8 mouse cellular contexts compared by ENCODE assay signal in the genomic region with DNA sequence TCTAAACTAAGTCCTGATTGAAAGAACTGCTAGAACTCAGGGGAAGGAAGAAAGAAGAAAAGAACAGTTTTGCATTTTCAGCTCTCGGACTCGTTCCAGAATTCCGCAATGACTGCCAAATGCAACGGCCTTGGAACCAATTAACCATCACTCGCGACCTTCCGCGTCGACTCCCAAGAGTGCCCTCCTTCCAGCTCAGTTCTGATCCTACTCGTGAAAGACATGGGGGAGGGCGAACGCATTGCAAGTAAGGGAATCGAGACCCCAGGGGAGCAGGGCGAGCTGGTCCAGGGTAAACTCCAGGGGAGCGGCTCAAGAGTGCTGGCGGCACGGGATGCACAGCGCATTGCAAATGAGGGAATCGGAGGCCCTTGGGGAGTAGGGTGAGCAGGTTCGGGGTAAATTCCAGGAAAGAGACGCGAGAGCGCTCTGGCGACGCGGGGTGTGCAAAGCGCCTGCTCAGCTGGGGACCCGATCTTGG. TPM values are rescaled to one million over a fixed set of nuclear protein-coding genes. Genes with fewer than 3 reads are reported as not detected.
DNase-seq lines count a peak whose midpoint lies in the region; ATAC-seq and TF ChIP-seq lines count a peak whose summit lies in the region.
"Had no signal": no experiment of that assay in that cellular context is flagged by ENCODE, and none has a peak within 500 bp of the region (broad histone marks: within the 10 kb centered on the region; RNA-seq: fewer than 3 reads in every experiment).

No protein-coding gene starts in this region.

- H3K4me3 ChIP-seq in MEL (ENCODE audit: control insufficient read depth in 1 of 2, insufficient read depth in 1 of 2, low read depth in 2 of 2, low read length in 2 of 2) = peak overlapping the region; percentile 68 to 88
- peak overlapping the region; percentile 87 for H3K4me3 ChIP-seq in forebrain, embryonic 10.5 days
- H3K4me3 ChIP-seq in heart, embryonic 16.5 days (ENCODE audit: low read length) = peak overlapping the region; percentile 87
- H3K4me3 ChIP-seq in lung, embryonic 15.5 days = peak overlapping the region; percentile 85

- no peaks in the 10 kb centered on the region for H3K27me3 ChIP-seq in MEL (ENCODE audit: control insufficient read depth in 1 of 2, insufficient read depth in 2 of 2, low read length in 2 of 2)
- no peaks in the 10 kb centered on the region for H3K27me3 ChIP-seq in forebrain, embryonic 10.5 days (ENCODE audit: poor library complexity, severe bottlenecking)
- H3K27me3 ChIP-seq in heart, embryonic 16.5 days (ENCODE audit: control insufficient read depth, insufficient read depth, low read length) = no peaks in the 10 kb centered on the region
- H3K27me3 ChIP-seq in lung, embryonic 15.5 days = no peaks in the 10 kb centered on the region

- H3K9ac ChIP-seq in MEL (ENCODE audit: control insufficient read depth, low read depth, low read length, poor library complexity, severe bottlenecking) = peak overlapping the region; percentile 79
- peak overlapping the region; percentile 84 for H3K9ac ChIP-seq in heart, embryonic 16.5 days (ENCODE audit: low read length)
- H3K9ac ChIP-seq in lung, embryonic 15.5 days = peak overlapping the region; percentile 77

- peaks cover 0 to 8% of the 10 kb centered on the region in 2 experiments; a peak in 3 of 4 replicates for H3K36me3 ChIP-seq in MEL (ENCODE audit: control insufficient read depth in 1 of 2, insufficient read depth in 2 of 2, low read length in 2 of 2)
- H3K36me3 ChIP-seq in forebrain, embryonic 10.5 days (replicated peaks) = peaks cover 51% of the 10 kb centered on the region
- H3K36me3 ChIP-seq in heart, embryonic 16.5 days (ENCODE audit: control insufficient read depth, insufficient read depth) = peaks cover 16% of the 10 kb centered on the region; the same call in 1 of the 2 replicates
- peaks cover 31% of the 10 kb centered on the region for H3K36me3 ChIP-seq in lung, embryonic 15.5 days

- peaks cover 0 to 5% of the 10 kb centered on the region in 2 experiments; a peak in 2 of 4 replicates for H3K4me1 ChIP-seq in MEL (ENCODE audit: control insufficient read depth in 1 of 2, insufficient read depth in 2 of 2, low read length in 2 of 2)
- peaks cover 33% of the 10 kb centered on the region for H3K4me1 ChIP-seq in forebrain, embryonic 10.5 days
- H3K4me1 ChIP-seq in heart, embryonic 16.5 days (ENCODE audit: control insufficient read depth, insufficient read depth, low read length) = peaks cover 6% of the 10 kb centered on the region
- peaks cover 18% of the 10 kb centered on the region for H3K4me1 ChIP-seq in lung, embryonic 15.5 days

- no peak for TF ChIP-seq CTCF in MEL (IDR thresholded peaks at IDR 0.05 in 2 of 3, conservative IDR thresholded peaks at IDR 0.05 in 1 of 3; ENCODE audit: control insufficient read depth in 1 of 3, insufficient read depth in 1 of 3, low read depth in 2 of 3, low read length in 3 of 3, poor library complexity in 1 of 3, severe bottlenecking in 1 of 3)

- H3K27ac ChIP-seq in MEL (ENCODE audit: control insufficient read depth, low read depth, low read length) = no peak overlapping the region
- peak overlapping the region; percentile 92 for H3K27ac ChIP-seq in forebrain, embryonic 10.5 days
- peak overlapping the region; percentile 82 for H3K27ac ChIP-seq in heart, embryonic 16.5 days (ENCODE audit: low read length)
- peak overlapping the region; percentile 94 for H3K27ac ChIP-seq in lung, embryonic 15.5 days

- DNase-seq in MEL (ENCODE audit: low read depth, low spot score) = no peak
- peak; percentile 85 for DNase-seq in adrenal gland, adult 2 months
- DNase-seq in forebrain, embryonic 10.5 days (ENCODE audit: extremely low spot score, low spot score) = no peak
- peak; percentile 42 to 68 for DNase-seq in layer of hippocampus, adult 18-20 months (ENCODE audit: low spot score in 2 of 2)
- DNase-seq in ovary, postnatal 36 days (ENCODE audit: low spot score) = peak; percentile 60

- H3K79me2 ChIP-seq in MEL (ENCODE audit: control insufficient read depth, insufficient read depth, low read length, poor library complexity) = peaks cover 10% of the 10 kb centered on the region

- H3K4me2 ChIP-seq in heart, embryonic 16.5 days (ENCODE audit: low read depth, low read length) = peak overlapping the region; percentile 91
- peak overlapping the region; percentile 77 for H3K4me2 ChIP-seq in lung, embryonic 15.5 days

- no peak for TF ChIP-seq POLR2A in MEL (IDR thresholded peaks at IDR 0.05; ENCODE audit: control insufficient read depth in 1 of 2, insufficient read depth in 1 of 2, low read depth in 1 of 2, low read length in 2 of 2, poor library complexity in 1 of 2)

- TF ChIP-seq EP300 in MEL (IDR thresholded peaks at IDR 0.05; ENCODE audit: low read depth in 1 of 2, low read length in 2 of 2) = no peak

- ATAC-seq in heart, embryonic 16.5 days (replicated peaks; ENCODE audit: extremely low read depth, insufficient read depth, low FRiP score) = peak; percentile 32
- peak; percentile 71 for ATAC-seq in lung, embryonic 15.5 days (ENCODE audit: borderline replicate concordance, extremely low read depth, low FRiP score, low TSS enrichment)

- TF ChIP-seq RAD21 in MEL (IDR thresholded peaks at IDR 0.05; ENCODE audit: low read depth, low read length) = no peak

- no peaks in the 10 kb centered on the region for H3K9me3 ChIP-seq in MEL (replicated peaks; ENCODE audit: insufficient read depth, low read length)
- H3K9me3 ChIP-seq in forebrain, embryonic 10.5 days = no peaks in the 10 kb centered on the region
- H3K9me3 ChIP-seq in heart, embryonic 16.5 days (replicated peaks; ENCODE audit: control insufficient read depth, low read length) = no peaks in the 10 kb centered on the region
- no peaks in the 10 kb centered on the region for H3K9me3 ChIP-seq in lung, embryonic 15.5 days

- WGBS in forebrain, embryonic 10.5 days = under 1% methylated on average over 28 of the region's 28 CpGs
- under 1% methylated on average over 27 of the region's 28 CpGs for WGBS in heart, embryonic 16.5 days
- WGBS in lung, embryonic 15.5 days = under 1% methylated on average over 28 of the region's 28 CpGs

TF ChIP-seq in MEL, 35 proteins besides CTCF, POLR2A, EP300 and RAD21 (continues in another document):
- TF ChIP-seq GABPA (IDR thresholded peaks at IDR 0.05; ENCODE audit: low read depth, low read length) (no peak), POLR2AphosphoS2 (IDR thresholded peaks at IDR 0.05; ENCODE audit: low read length) (no peak)

RNA-seq across cellular contexts. Expression of a gene that starts 0.4 kb away (rescaled TPM):
- 5.3 and 5.7 TPM in 2 replicates for total RNA-seq in MEL (2012; rRNA removed)
- 10 to 100 TPM in 1 of 2 experiments, not detected in 1; 19.2 TPM for polyA plus RNA-seq in MEL (2012; ENCODE audit: insufficient read depth in 1 of 2, insufficient read length in 2 of 2, low read depth in 1 of 2, low replicate concordance in 2 of 2, missing spikeins in 1 of 2)
- 10 to 100 TPM; 34.9 to 42.6 TPM for total RNA-seq in adrenal gland, adult 2 months (2021)
- 20.2 and 25.7 TPM in 2 replicates for polyA plus RNA-seq in adrenal gland, adult 2 months (2012; rRNA removed)
- polyA plus RNA-seq in forebrain, embryonic 10.5 days (2016; fragmentation: Nextera tagmentation; extraction: Ambion mirVana) = 20.0 and 21.6 TPM in 2 replicates
- 11.0 and 11.1 TPM in 2 replicates for polyA plus RNA-seq in heart, embryonic 16.5 days (2015; fragmentation: Nextera tagmentation; extraction: Ambion mirVana)
- 10 to 100 TPM; 19.2 to 21.4 TPM for total RNA-seq in layer of hippocampus, adult 18-20 months (2021)
- polyA plus RNA-seq in lung, embryonic 15.5 days (2015; fragmentation: Nextera tagmentation; extraction: Ambion mirVana) = 16.6 and 21.6 TPM in 2 replicates

RNA-seq across cellular contexts. Expression of a gene that starts 7.5 kb away (rescaled TPM):
- total RNA-seq in MEL (2012; rRNA removed) = 40.1 and 46.8 TPM in 2 replicates
- 100 to 1,000 TPM in 1 of 2 experiments, 10 to 100 TPM in 1; 88.1 to 137 TPM for polyA plus RNA-seq in MEL (2012; ENCODE audit: insufficient read depth in 1 of 2, insufficient read length in 2 of 2, low read depth in 1 of 2, low replicate concordance in 2 of 2, missing spikeins in 1 of 2)
- total RNA-seq in adrenal gland, adult 2 months (2021) = 10 to 100 TPM; 15.9 to 18.0 TPM
- polyA plus RNA-seq in adrenal gland, adult 2 months (2012; rRNA removed) = 11.2 TPM in 2 replicates
- 192 and 194 TPM in 2 replicates for polyA plus RNA-seq in forebrain, embryonic 10.5 days (2016; fragmentation: Nextera tagmentation; extraction: Ambion mirVana)
- 79.2 and 82.5 TPM in 2 replicates for polyA plus RNA-seq in heart, embryonic 16.5 days (2015; fragmentation: Nextera tagmentation; extraction: Ambion mirVana)
- 10 to 100 TPM; 21.5 to 23.4 TPM for total RNA-seq in layer of hippocampus, adult 18-20 months (2021)
- polyA plus RNA-seq in lung, embryonic 15.5 days (2015; fragmentation: Nextera tagmentation; extraction: Ambion mirVana) = 125 TPM in 2 replicates

RNA-seq across cellular contexts. Expression of a gene that starts 7.5 kb away (rescaled TPM):
- total RNA-seq in MEL (2012; rRNA removed) = 13.7 and 14.7 TPM in 2 replicates
- polyA plus RNA-seq in MEL (2012; ENCODE audit: insufficient read depth in 1 of 2, insufficient read length in 2 of 2, low read depth in 1 of 2, low replicate concordance in 2 of 2, missing spikeins in 1 of 2) = 10 to 100 TPM; 31.1 to 61.9 TPM
- total RNA-seq in adrenal gland, adult 2 months (2021) = 1 to 10 TPM; 1.9 to 3.0 TPM
- 4.5 and 4.7 TPM in 2 replicates for polyA plus RNA-seq in adrenal gland, adult 2 months (2012; rRNA removed)
- 77.0 and 78.9 TPM in 2 replicates for polyA plus RNA-seq in forebrain, embryonic 10.5 days (2016; fragmentation: Nextera tagmentation; extraction: Ambion mirVana)
- 26.3 and 26.4 TPM in 2 replicates for polyA plus RNA-seq in heart, embryonic 16.5 days (2015; fragmentation: Nextera tagmentation; extraction: Ambion mirVana)
- 1 to 10 TPM in 1 of 2 experiments, under 1 TPM in 1; 0.84 to 1.3 TPM for total RNA-seq in layer of hippocampus, adult 18-20 months (2021)
- 37.7 and 41.1 TPM in 2 replicates for polyA plus RNA-seq in lung, embryonic 15.5 days (2015; fragmentation: Nextera tagmentation; extraction: Ambion mirVana)

RNA-seq across cellular contexts. Expression of a gene that starts 20.0 kb away (rescaled TPM):
- not detected in 2 replicates for total RNA-seq in MEL (2012; rRNA removed)
- polyA plus RNA-seq in MEL (2012; ENCODE audit: insufficient read depth in 1 of 2, insufficient read length in 2 of 2, low read depth in 1 of 2, low replicate concordance in 2 of 2, missing spikeins in 1 of 2) = under 1 TPM in 1 of 2 experiments, not detected in 1; 0.07 TPM
- total RNA-seq in adrenal gland, adult 2 months (2021) = not detected
- not detected in 2 replicates for polyA plus RNA-seq in adrenal gland, adult 2 months (2012; rRNA removed)
- 0.44 and 0.71 TPM in 2 replicates for polyA plus RNA-seq in forebrain, embryonic 10.5 days (2016; fragmentation: Nextera tagmentation; extraction: Ambion mirVana)
- 0.14 and 0.22 TPM in 2 replicates for polyA plus RNA-seq in heart, embryonic 16.5 days (2015; fragmentation: Nextera tagmentation; extraction: Ambion mirVana)
- 1 to 10 TPM; 1.9 to 2.7 TPM for total RNA-seq in layer of hippocampus, adult 18-20 months (2021)
- 0.22 and 0.48 TPM in 2 replicates for polyA plus RNA-seq in lung, embryonic 15.5 days (2015; fragmentation: Nextera tagmentation; extraction: Ambion mirVana)
- total RNA-seq: hematopoietic stem cell, adult 5-6 weeks had no signal

RNA-seq across cellular contexts. Expression of a gene that starts 20.1 kb away (rescaled TPM):
- total RNA-seq in MEL (2012; rRNA removed) = not detected in 2 replicates
- not detected for polyA plus RNA-seq in MEL (2012; ENCODE audit: insufficient read depth in 1 of 2, insufficient read length in 2 of 2, low read depth in 1 of 2, low replicate concordance in 2 of 2, missing spikeins in 1 of 2)
- total RNA-seq in adrenal gland, adult 2 months (2021) = not detected
- polyA plus RNA-seq in adrenal gland, adult 2 months (2012; rRNA removed) = 0.30 TPM in 1 of 2 replicates, not detected in the other
- not detected in 2 replicates for polyA plus RNA-seq in forebrain, embryonic 10.5 days (2016; fragmentation: Nextera tagmentation; extraction: Ambion mirVana)
- not detected in 2 replicates for polyA plus RNA-seq in heart, embryonic 16.5 days (2015; fragmentation: Nextera tagmentation; extraction: Ambion mirVana)
- not detected for total RNA-seq in layer of hippocampus, adult 18-20 months (2021)
- polyA plus RNA-seq in lung, embryonic 15.5 days (2015; fragmentation: Nextera tagmentation; extraction: Ambion mirVana) = not detected in 2 replicates
- total RNA-seq: hematopoietic stem cell, adult 5-6 weeks had no signal

Comparison
In these comparisons a context has a peak if more than half of its experiments do, and no peak if none do; other contexts are left out.
1. DNase-seq: peak in adrenal gland, adult 2 months (single experiment), layer of hippocampus, adult 18-20 months (2 of 2) and ovary, postnatal 36 days (single experiment); none in MEL (single experiment) and forebrain, embryonic 10.5 days (single experiment).
2. Peak in every context shown above with its lines, with median percentiles within 50 percentile points of each other: H3K4me3 ChIP-seq and H3K9ac ChIP-seq.